Mouse (Mus musculus) cerebellum, adult 2 months (tissue): Measurements from ENCODE around the gene Adgrg1.

Experiments used
- CTCF ChIP-seq: fragments of 200-500 bp; IDR thresholded peaks from 2 replicates; pipeline ENCODE4 v1.5.1; 2011; ENCODE audit warnings: low read depth, mild to moderate bottlenecking, control low read depth, low read length, moderate library complexity, borderline replicate concordance; ENCODE audit not compliant: insufficient read depth
- POLR2A ChIP-seq: fragments of 200-500 bp; IDR thresholded peaks from 2 replicates; pipeline ENCODE4 v1.6.1; 2011; ENCODE audit warnings: low read length, control low read depth, borderline replicate concordance; ENCODE audit not compliant: insufficient read depth

- TF ChIP-seq CTCF = no peak
- TF ChIP-seq POLR2A = no peak
These were observed 62.8 kb downstream of the Adgrg1 start for GRCm38 (mm10) chr8:95037106-95037925.
